Mouse (Mus musculus): ENCODE measurements around the gene Magt1.
"Not testable (repeated sequence)": the region's sequence is repeated elsewhere in the genome, so short reads cannot be mapped to it uniquely, and the experiment has no call there.

Magt1 gene

GRCm38 (mm10) chrX:106011465-106012159 lies at the start of gene Magt1:
Magt1 (minus strand) TSS chrX:106011906.
- peak; percentile 70 to 73 for DNase-seq (ENCODE audit: low spot score in 2 of 2)

GRCm38 (mm10) chrX:106048191-106048590 lies 36.5 kb upstream of the Magt1 start:
- DNase-seq (ENCODE audit: low spot score in 2 of 2): no peak

GRCm38 (mm10) chrX:106045928-106046327 lies 34.2 kb upstream of the Magt1 start:
- no peak for DNase-seq (ENCODE audit: low spot score in 2 of 2)

GRCm38 (mm10) chrX:106045455-106045854 lies 33.7 kb upstream of the Magt1 start:
- no peak for DNase-seq (ENCODE audit: low spot score in 2 of 2)

GRCm38 (mm10) chrX:106043863-106044617 lies 32.3 kb upstream of the Magt1 start:
- no peak for DNase-seq (ENCODE audit: low spot score in 2 of 2)

GRCm38 (mm10) chrX:106037185-106037752 lies 25.6 kb upstream of the Magt1 start:
- no peak for DNase-seq (ENCODE audit: low spot score in 2 of 2)

GRCm38 (mm10) chrX:106035727-106036126 lies 24.0 kb upstream of the Magt1 start:
- DNase-seq (ENCODE audit: low spot score in 2 of 2): no peak

- no peak for DNase-seq (ENCODE audit: low spot score in 2 of 2)
Measured at GRCm38 (mm10) chrX:106031124-106031523, 19.4 kb upstream of the Magt1 start.

GRCm38 (mm10) chrX:106030176-106030575 lies 18.5 kb upstream of the Magt1 start:
- no peak for DNase-seq (ENCODE audit: low spot score in 2 of 2)

GRCm38 (mm10) chrX:106027343-106027674 lies 15.6 kb upstream of the Magt1 start:
- no peak for DNase-seq (ENCODE audit: low spot score in 2 of 2)

GRCm38 (mm10) chrX:106026418-106027342 lies 15.0 kb upstream of the Magt1 start, which contains the start of gene Atp7a:
Atp7a (plus strand) TSS chrX:106027276.
- DNase-seq (ENCODE audit: low spot score in 2 of 2): peak; percentile 84

- no peak for DNase-seq (ENCODE audit: low spot score in 2 of 2)
Measured at GRCm38 (mm10) chrX:106017516-106017915, 5.8 kb upstream of the Magt1 start.

- no peak for DNase-seq (ENCODE audit: low spot score in 2 of 2)
Measured at GRCm38 (mm10) chrX:106017102-106017501, 5.4 kb upstream of the Magt1 start.

- DNase-seq (ENCODE audit: low spot score in 2 of 2): peak; percentile 46 to 62
Measured at GRCm38 (mm10) chrX:106015571-106016322, 4.0 kb upstream of the Magt1 start, which contains the start of gene Cox7b. Cox7b (plus strand) TSS chrX:106015700.

- not testable (repeated sequence) for DNase-seq (ENCODE audit: low spot score in 2 of 2)
Measured at GRCm38 (mm10) chrX:106014741-106015377, 3.2 kb upstream of the Magt1 start.

- no peak for DNase-seq (ENCODE audit: low spot score in 2 of 2)
Measured at GRCm38 (mm10) chrX:106013217-106013616, 1.5 kb upstream of the Magt1 start.

GRCm38 (mm10) chrX:106012559-106012958 lies 853 bp upstream of the Magt1 start:
- no peak for DNase-seq (ENCODE audit: low spot score in 2 of 2)

- DNase-seq (ENCODE audit: low spot score in 2 of 2): no peak
Measured at GRCm38 (mm10) chrX:106010762-106011161, 944 bp downstream of the Magt1 start.

- DNase-seq (ENCODE audit: low spot score in 2 of 2): no peak
Measured at GRCm38 (mm10) chrX:106001605-106002004, 10.1 kb downstream of the Magt1 start.

GRCm38 (mm10) chrX:105957091-105957490 lies 54.6 kb downstream of the Magt1 start:
- DNase-seq (ENCODE audit: low spot score in 2 of 2): not testable (repeated sequence)
